ENCODE assay signal across 8 mouse cellular contexts in genomic region chr6:118197440-118197975, GRCm38 (mm10). TPM values are rescaled to one million over a fixed set of nuclear protein-coding genes. Genes with fewer than 3 reads are reported as not detected.
DNase-seq lines count a peak whose midpoint lies in the region; ATAC-seq and TF ChIP-seq lines count a peak whose summit lies in the region.

TSS of gene Ret (minus strand) at chr6:118197718.

- H3K9me3 ChIP-seq in limb, embryonic 13.5 days, result no peaks in the 10 kb centered on the region
- H3K9me3 ChIP-seq in stomach, embryonic 16.5 days (replicated peaks; ENCODE audit: control insufficient read depth, low read length), result no peaks in the 10 kb centered on the region

- no peak for ATAC-seq in limb, embryonic 13.5 days (ENCODE audit: low FRiP score, low read depth)
- ATAC-seq in stomach, embryonic 16.5 days (ENCODE audit: insufficient read depth, low FRiP score), result peak; percentile 33

- H3K36me3 ChIP-seq in testis, adult 2 months (ENCODE audit: control insufficient read depth, insufficient read depth, low read length), result no peaks in the 10 kb centered on the region
- no peaks in the 10 kb centered on the region for H3K36me3 ChIP-seq in limb, embryonic 13.5 days
- no peaks in the 10 kb centered on the region for H3K36me3 ChIP-seq in stomach, embryonic 16.5 days (ENCODE audit: control insufficient read depth, insufficient read depth, low read length)

- H3K4me3 ChIP-seq in cerebellum, adult 2 months (replicated peaks; ENCODE audit: insufficient read depth, low read depth, low read length), result peak within 1 kb of the TSS; percentile 68
- H3K4me3 ChIP-seq in testis, adult 2 months (ENCODE audit: control insufficient read depth, low read depth, low read length), result peak within 1 kb of the TSS; percentile 54
- H3K4me3 ChIP-seq in limb, embryonic 13.5 days, result peak within 1 kb of the TSS; percentile 66
- peak within 1 kb of the TSS; percentile 62 for H3K4me3 ChIP-seq in stomach, embryonic 16.5 days (replicated peaks; ENCODE audit: low read length)

- under 1% methylated on average over 26 of the region's 26 CpGs for WGBS in cerebellum, adult 2 months
- under 1% methylated on average over 26 of the region's 26 CpGs for WGBS in limb, embryonic 13.5 days
- 1% methylated on average over 26 of the region's 26 CpGs for WGBS in stomach, embryonic 16.5 days

- no peaks in the 10 kb centered on the region for H3K27me3 ChIP-seq in cerebellum, adult 2 months (ENCODE audit: control insufficient read depth, insufficient read depth, low read length)
- no peaks in the 10 kb centered on the region; the same call in 1 of the 2 replicates for H3K27me3 ChIP-seq in testis, adult 2 months (ENCODE audit: control insufficient read depth, insufficient read depth, low read length)
- H3K27me3 ChIP-seq in limb, embryonic 13.5 days, result peaks cover 80% of the 10 kb centered on the region
- H3K27me3 ChIP-seq in stomach, embryonic 16.5 days (ENCODE audit: control insufficient read depth, insufficient read depth, low read length), result peaks cover 56% of the 10 kb centered on the region

- DNase-seq in cerebellum, adult 2 months, result peak in 1 of 2 experiments; percentile 24
- DNase-seq in cerebellum, adult 11 months, result no peak
- DNase-seq in testis, postnatal 14 days (ENCODE audit: low spot score), result no peak
- no peak for DNase-seq in spleen, adult 18-20 months
- DNase-seq in frontal cortex, postnatal 10 days (ENCODE audit: low spot score in 2 of 2), result no peak

- no peak for TF ChIP-seq POLR2A in cerebellum, adult 2 months (IDR thresholded peaks at IDR 0.05; ENCODE audit: borderline replicate concordance, insufficient read depth, low read length)
- no peak for TF ChIP-seq POLR2A in testis, adult 2 months (IDR thresholded peaks at IDR 0.05; ENCODE audit: control insufficient read depth, low read depth, low read length)

- TF ChIP-seq CTCF in cerebellum, adult 2 months (IDR thresholded peaks at IDR 0.05; ENCODE audit: borderline replicate concordance, insufficient read depth, low read depth, low read length), result no peak
- no peak for TF ChIP-seq CTCF in testis, adult 2 months (IDR thresholded peaks at IDR 0.05; ENCODE audit: control insufficient read depth, insufficient read depth, insufficient replicate concordance, low read depth, low read length)

- H3K27ac ChIP-seq in cerebellum, adult 2 months (ENCODE audit: insufficient read depth, low read length), result no peak within 1 kb of the TSS
- no peak within 1 kb of the TSS for H3K27ac ChIP-seq in testis, adult 2 months (ENCODE audit: control insufficient read depth, insufficient read depth, low read depth, low read length)
- no peak within 1 kb of the TSS for H3K27ac ChIP-seq in limb, embryonic 13.5 days
- H3K27ac ChIP-seq in stomach, embryonic 16.5 days (ENCODE audit: low read length), result no peak within 1 kb of the TSS

- H3K4me2 ChIP-seq in limb, embryonic 13.5 days (replicated peaks), result peak within 1 kb of the TSS; percentile 100
- peak within 1 kb of the TSS; percentile 99 for H3K4me2 ChIP-seq in stomach, embryonic 16.5 days (ENCODE audit: low read depth, low read length)

- peak within 1 kb of the TSS; percentile 62 for H3K9ac ChIP-seq in limb, embryonic 13.5 days
- peak within 1 kb of the TSS; percentile 61 for H3K9ac ChIP-seq in stomach, embryonic 16.5 days (ENCODE audit: low read length)

- H3K4me1 ChIP-seq in cerebellum, adult 2 months (ENCODE audit: control insufficient read depth, insufficient read depth, low read length), result no peaks in the 10 kb centered on the region
- peaks cover 8% of the 10 kb centered on the region for H3K4me1 ChIP-seq in testis, adult 2 months (ENCODE audit: control insufficient read depth, insufficient read depth, low read length)
- peaks cover 11% of the 10 kb centered on the region for H3K4me1 ChIP-seq in limb, embryonic 13.5 days
- no peaks in the 10 kb centered on the region; the same call in 1 of the 2 replicates for H3K4me1 ChIP-seq in stomach, embryonic 16.5 days (ENCODE audit: control insufficient read depth, insufficient read depth, low read length)

RNA-seq across cellular contexts. Expression of gene Ret, which starts in this region (rescaled TPM):
- polyA plus RNA-seq in cerebellum, adult 2 months (2012; rRNA removed), result 28.7 and 30.1 TPM in 2 replicates
- polyA plus RNA-seq in testis, adult 2 months (2012; rRNA removed), result 0.81 and 1.0 TPM in 2 replicates
- 0.33 and 0.47 TPM in 2 replicates for polyA plus RNA-seq in limb, embryonic 13.5 days (2015; fragmentation: Nextera tagmentation; extraction: Ambion mirVana)
- 11.9 and 13.1 TPM in 2 replicates for polyA plus RNA-seq in stomach, embryonic 16.5 days (2015; fragmentation: Nextera tagmentation; extraction: Ambion mirVana)
